Mouse (Mus musculus): ENCODE measurements around the gene Spaca6.

DNA sequence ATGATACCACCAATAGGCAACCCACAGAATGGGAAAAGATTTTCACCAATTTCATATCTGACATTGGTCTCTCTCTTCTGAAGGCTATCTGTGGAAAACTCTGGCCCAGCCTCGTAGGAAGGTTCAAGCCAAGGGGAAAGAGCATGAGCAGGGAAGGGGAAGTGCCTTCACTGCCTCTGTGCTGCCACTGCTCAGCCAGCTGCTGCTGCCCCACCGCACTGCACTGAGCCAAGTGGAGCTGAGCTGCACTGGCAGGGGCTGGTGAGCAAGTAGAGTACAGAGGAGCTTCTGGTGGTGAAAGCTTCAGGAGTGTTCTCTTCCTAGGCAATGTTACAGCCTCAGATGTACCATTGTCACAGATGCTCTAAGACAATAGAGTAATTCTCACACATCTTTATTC is 31.4 kb upstream of the Spaca6 start:
- no peak for TF ChIP-seq CTCF (IDR thresholded peaks at IDR 0.05; ENCODE audit: insufficient read depth, low read length)
- no peak for TF ChIP-seq POLR2A (IDR thresholded peaks at IDR 0.05; ENCODE audit: borderline replicate concordance, extremely low read depth, low read depth, low read length)

All from lung, adult 2 months (tissue).